Mouse (Mus musculus): Measurements from ENCODE around the gene Foxd1. TPM values are rescaled to one million over a fixed set of nuclear protein-coding genes. Genes with fewer than 3 reads are reported as not detected.

Gene Foxd1
- total and polyA plus RNA-seq, 2 experiments from 2014 or later: 0.74 to 2.4 TPM

DNA sequence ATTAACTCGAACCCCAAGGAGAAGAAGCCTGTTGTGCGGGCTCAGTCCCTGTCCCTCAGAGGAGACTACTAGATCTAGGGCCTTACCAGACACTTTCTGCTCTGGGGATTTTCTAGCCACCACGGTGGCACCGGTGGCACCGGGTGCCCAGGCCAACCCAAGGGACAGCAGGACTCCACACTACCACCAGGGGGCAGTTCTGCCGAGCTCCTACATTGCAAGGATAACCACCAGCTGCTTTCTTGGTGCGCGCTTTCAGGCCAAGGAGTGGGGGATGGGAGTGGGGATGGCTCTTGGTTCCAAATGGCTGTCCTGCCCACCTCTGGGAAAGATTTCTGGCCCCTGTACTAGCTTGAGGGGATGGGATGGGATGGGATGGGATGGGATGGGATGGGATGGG, 2.5 kb upstream of the Foxd1 start:
- Histone ChIP-seq H3K4me1 (ENCODE audit: insufficient read depth, low read length) (0 out of 2 replicates have a peak, but pooled peaks cover 3% of the 10 kb centered on the region), H3K27me3 (ENCODE audit: insufficient read depth, low read length) (peaks cover 57% of the 10 kb centered on the region), H3K4me3 (ENCODE audit: low read depth, low read length) (no peak overlapping the region), H3K4me2 (ENCODE audit: low read depth, low read length, poor library complexity, severe bottlenecking) (no peak overlapping the region), H3K27ac (ENCODE audit: low read depth, low read length) (no peak overlapping the region), H3K36me3 (ENCODE audit: insufficient read depth, low read length) (no peaks in the 10 kb centered on the region), H3K9me3 (ENCODE audit: low read length) (no peaks in the 10 kb centered on the region), H3K9ac (replicated peaks; ENCODE audit: low read length, poor library complexity, severe bottlenecking) (no peak overlapping the region)
- ATAC-seq (ENCODE audit: low FRiP score) (no peak), DNase-seq (ENCODE audit: low spot score) (no peak)
- WGBS: 8% methylated on average over 8 of the region's 8 CpGs
- peak; percentile 55 for TF ChIP-seq CTCF (IDR thresholded peaks at IDR 0.05)

DNA sequence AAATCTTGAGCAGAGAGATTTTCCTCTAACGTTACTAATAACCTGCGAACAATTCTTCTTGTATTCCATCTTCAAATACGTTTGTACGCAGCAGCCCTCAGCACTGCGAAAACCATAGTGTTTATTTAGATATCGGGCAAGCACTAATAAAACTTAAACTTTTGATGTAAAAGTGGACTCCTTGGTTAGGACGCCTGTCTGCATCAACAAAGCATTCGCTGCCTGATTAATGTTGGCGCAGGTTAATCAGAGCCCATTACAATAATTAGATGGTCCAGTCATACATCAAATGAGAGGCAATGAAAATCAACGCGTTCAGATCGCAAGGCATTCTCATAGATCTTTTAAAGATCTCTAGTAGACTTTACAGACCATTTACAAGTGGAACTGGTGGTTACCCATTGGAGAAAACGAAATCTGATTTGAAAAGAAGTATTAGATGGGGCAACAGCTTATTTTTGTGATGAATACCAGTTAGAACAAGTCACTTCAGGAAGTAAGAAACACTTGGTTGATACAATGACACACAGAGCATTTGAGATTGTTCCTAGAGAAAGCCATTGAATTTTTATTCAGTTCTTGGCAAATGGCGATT, 1.6 kb upstream of the Foxd1 start:
- H3K4me2 ChIP-seq (ENCODE audit: low read depth, low read length, poor library complexity, severe bottlenecking): no peak overlapping the region
- no peaks in the 10 kb centered on the region for H3K9me3 ChIP-seq (ENCODE audit: low read length)
- H3K27me3 ChIP-seq (ENCODE audit: insufficient read depth, low read length): peaks cover 62% of the 10 kb centered on the region
- TF ChIP-seq CTCF (IDR thresholded peaks at IDR 0.05): no peak
- no peak overlapping the region for H3K9ac ChIP-seq (replicated peaks; ENCODE audit: low read length, poor library complexity, severe bottlenecking)
- no peaks in the 10 kb centered on the region for H3K36me3 ChIP-seq (ENCODE audit: insufficient read depth, low read length)
- 0 out of 2 replicates have a peak, but pooled peaks cover 3% of the 10 kb centered on the region for H3K4me1 ChIP-seq (ENCODE audit: insufficient read depth, low read length)
- ATAC-seq (ENCODE audit: low FRiP score) (no peak), DNase-seq (ENCODE audit: low spot score) (no peak)
- WGBS: 15% methylated on average over 14 of the region's 14 CpGs
- no peak overlapping the region for H3K27ac ChIP-seq (ENCODE audit: low read depth, low read length)
- H3K4me3 ChIP-seq (ENCODE audit: low read depth, low read length): no peak overlapping the region

DNA sequence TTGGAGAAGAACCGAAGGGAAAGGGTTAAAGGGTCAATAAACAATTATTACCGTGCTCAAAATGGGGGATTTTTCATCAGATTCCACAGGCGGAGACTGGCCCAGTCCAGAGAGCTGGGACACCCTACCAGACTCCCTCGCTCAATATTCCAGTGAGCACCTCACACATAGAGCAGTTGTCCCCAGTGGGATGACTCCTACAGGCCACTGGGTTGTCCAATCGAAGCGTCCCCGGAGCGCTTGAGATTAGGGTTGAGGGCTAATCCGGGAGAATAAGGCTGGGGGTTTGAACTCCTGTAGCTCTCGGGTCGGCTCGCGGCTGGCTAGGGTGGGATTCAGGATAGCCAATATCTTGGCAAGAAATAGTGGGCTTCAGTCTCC, 343 bp upstream of the Foxd1 start:
- Histone ChIP-seq H3K4me1 (ENCODE audit: insufficient read depth, low read length) (0 out of 2 replicates have a peak, but pooled peaks cover 3% of the 10 kb centered on the region), H3K27ac (ENCODE audit: low read depth, low read length) (no peak overlapping the region), H3K4me3 (ENCODE audit: low read depth, low read length) (peak overlapping the region; percentile 35), H3K4me2 (ENCODE audit: low read depth, low read length, poor library complexity, severe bottlenecking) (peak overlapping the region; percentile 48), H3K9me3 (ENCODE audit: low read length) (no peaks in the 10 kb centered on the region), H3K27me3 (ENCODE audit: insufficient read depth, low read length) (peaks cover 71% of the 10 kb centered on the region), H3K9ac (replicated peaks; ENCODE audit: low read length, poor library complexity, severe bottlenecking) (no peak overlapping the region), H3K36me3 (ENCODE audit: insufficient read depth, low read length) (no peaks in the 10 kb centered on the region)
- ATAC-seq (ENCODE audit: low FRiP score): no peak
- TF ChIP-seq CTCF (IDR thresholded peaks at IDR 0.05): no peak
- under 1% methylated on average over 13 of the region's 13 CpGs for WGBS
- no peak for DNase-seq (ENCODE audit: low spot score)

DNA sequence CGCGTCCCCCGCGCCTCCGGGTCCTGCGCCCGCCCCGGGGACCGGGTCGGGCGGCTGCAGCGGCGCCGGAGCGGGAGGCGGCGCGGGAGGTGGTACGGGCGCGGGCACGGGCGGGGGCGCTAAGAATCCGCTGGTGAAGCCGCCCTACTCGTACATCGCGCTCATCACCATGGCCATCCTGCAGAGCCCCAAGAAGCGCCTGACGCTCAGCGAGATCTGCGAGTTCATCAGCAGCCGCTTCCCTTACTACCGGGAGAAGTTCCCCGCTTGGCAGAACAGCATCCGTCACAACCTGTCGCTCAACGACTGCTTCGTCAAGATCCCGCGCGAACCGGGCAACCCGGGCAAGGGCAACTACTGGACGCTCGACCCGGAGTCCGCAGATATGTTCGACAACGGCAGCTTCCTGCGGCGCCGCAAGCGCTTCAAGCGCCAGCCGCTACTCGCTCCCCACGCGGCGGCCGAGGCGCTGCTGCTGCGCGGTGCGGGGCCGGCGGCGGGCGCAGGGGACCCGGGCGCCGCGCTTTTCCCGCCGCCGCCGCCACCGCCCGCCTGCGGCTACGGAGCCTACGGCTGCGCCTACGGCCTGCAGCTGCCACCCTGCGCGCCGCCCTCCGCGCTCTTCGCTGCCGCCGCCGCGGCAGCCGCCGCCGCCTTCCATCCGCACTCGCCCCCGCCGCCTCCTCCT, 973 bp downstream of the Foxd1 start:
- 0 out of 2 replicates have a peak, but pooled peaks cover 3% of the 10 kb centered on the region for H3K4me1 ChIP-seq (ENCODE audit: insufficient read depth, low read length)
- peak overlapping the region; percentile 35 for H3K4me3 ChIP-seq (ENCODE audit: low read depth, low read length)
- no peak for TF ChIP-seq CTCF (IDR thresholded peaks at IDR 0.05)
- H3K27me3 ChIP-seq (ENCODE audit: insufficient read depth, low read length): peaks cover 73% of the 10 kb centered on the region
- DNase-seq (ENCODE audit: low spot score): no peak
- no peaks in the 10 kb centered on the region for H3K9me3 ChIP-seq (ENCODE audit: low read length)
- WGBS: 1% methylated on average over 76 of the region's 102 CpGs
- peak; percentile 42; the same call in 1 of the 2 replicates for ATAC-seq (ENCODE audit: low FRiP score)
- H3K27ac ChIP-seq (ENCODE audit: low read depth, low read length): no peak overlapping the region
- H3K36me3 ChIP-seq (ENCODE audit: insufficient read depth, low read length): no peaks in the 10 kb centered on the region
- peak overlapping the region; percentile 48 for H3K4me2 ChIP-seq (ENCODE audit: low read depth, low read length, poor library complexity, severe bottlenecking)
- H3K9ac ChIP-seq (replicated peaks; ENCODE audit: low read length, poor library complexity, severe bottlenecking): no peak overlapping the region

DNA sequence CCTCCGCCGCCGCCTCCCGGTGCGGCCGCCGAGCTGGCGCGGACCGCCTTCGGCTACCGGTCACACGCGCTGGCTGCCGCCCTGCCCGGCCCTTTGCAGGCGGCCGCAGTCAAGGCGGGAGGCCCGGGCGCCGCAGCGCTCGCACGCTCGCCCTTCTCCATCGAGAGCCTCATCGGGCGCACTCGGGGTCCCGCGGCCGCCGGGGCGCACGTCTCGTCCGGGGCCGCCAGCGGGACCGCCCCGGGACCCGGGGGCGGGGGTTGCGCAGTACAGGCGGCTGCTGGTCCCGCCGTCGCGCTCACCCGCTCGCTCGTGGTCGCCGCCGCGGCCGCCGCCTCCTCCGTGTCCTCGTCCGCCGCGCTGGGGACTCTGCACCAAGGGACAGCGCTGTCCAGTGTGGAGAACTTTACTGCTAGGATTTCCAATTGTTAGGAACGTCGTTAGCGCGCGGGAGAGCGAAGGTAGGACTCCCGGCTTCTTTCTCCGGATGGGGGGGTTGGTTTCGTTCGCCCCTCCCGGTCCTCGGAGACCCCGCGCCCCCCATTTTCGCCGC, 1.6 kb downstream of the Foxd1 start:
- H3K4me1 ChIP-seq (ENCODE audit: insufficient read depth, low read length): 0 out of 2 replicates have a peak, but pooled peaks cover 3% of the 10 kb centered on the region
- H3K9ac ChIP-seq (replicated peaks; ENCODE audit: low read length, poor library complexity, severe bottlenecking): no peak overlapping the region
- TF ChIP-seq CTCF (IDR thresholded peaks at IDR 0.05): no peak
- H3K9me3 ChIP-seq (ENCODE audit: low read length): no peaks in the 10 kb centered on the region
- 1% methylated on average over 62 of the region's 81 CpGs for WGBS
- H3K27me3 ChIP-seq (ENCODE audit: insufficient read depth, low read length): peaks cover 73% of the 10 kb centered on the region
- ATAC-seq (ENCODE audit: low FRiP score): no peak; the same call in 1 of the 2 replicates
- H3K27ac ChIP-seq (ENCODE audit: low read depth, low read length): no peak overlapping the region
- H3K4me3 ChIP-seq (ENCODE audit: low read depth, low read length): peak overlapping the region; percentile 35
- DNase-seq (ENCODE audit: low spot score): no peak
- peak overlapping the region; percentile 48 for H3K4me2 ChIP-seq (ENCODE audit: low read depth, low read length, poor library complexity, severe bottlenecking)
- H3K36me3 ChIP-seq (ENCODE audit: insufficient read depth, low read length): no peaks in the 10 kb centered on the region

All from midbrain, postnatal 0 days (tissue).